Comparison of ENCODE assay signal across 19 mouse cellular contexts in genomic region chr13:113607371-113607770, GRCm38 (mm10). TPM values are rescaled to one million over a fixed set of nuclear protein-coding genes. Genes with fewer than 3 reads are reported as not detected.
DNase-seq lines count a peak whose midpoint lies in the region; ATAC-seq and TF ChIP-seq lines count a peak whose summit lies in the region.
"Had no signal": no experiment of that assay in that cellular context is flagged by ENCODE, and none has a peak within 500 bp of the region (broad histone marks: within the 10 kb centered on the region; RNA-seq: fewer than 3 reads in every experiment).

No protein-coding gene starts in this region.

- no peak overlapping the region for H3K4me3 ChIP-seq in gastrocnemius, adult 2 months
- H3K4me3 ChIP-seq in ES-Bruce4 (ENCODE audit: low read depth, low read length) = no peak overlapping the region
- H3K4me3 ChIP-seq: embryonic facial prominence, embryonic 10.5 days; forebrain, embryonic 10.5 days; heart, embryonic 12.5 days; intestine, embryonic 15.5 days had no signal

- TF ChIP-seq POLR2A in ES-Bruce4 (IDR thresholded peaks at IDR 0.05; ENCODE audit: insufficient read depth, low read length) = no peak

- no peaks in the 10 kb centered on the region for H3K36me3 ChIP-seq in ES-Bruce4 (ENCODE audit: control insufficient read depth, insufficient read depth, low read length, poor library complexity, severe bottlenecking)
- H3K36me3 ChIP-seq: intestine, embryonic 15.5 days had no signal

- peaks cover 8% of the 10 kb centered on the region for H3K4me1 ChIP-seq in ES-Bruce4 (ENCODE audit: control insufficient read depth, insufficient read depth, low read length)

- no peak for TF ChIP-seq CTCF in gastrocnemius, adult 2 months (IDR thresholded peaks at IDR 0.05)
- TF ChIP-seq CTCF in ES-Bruce4 (IDR thresholded peaks at IDR 0.05; ENCODE audit: low read depth, low read length) = no peak

- TF ChIP-seq EP300 in ES-Bruce4 (IDR thresholded peaks at IDR 0.05; ENCODE audit: insufficient read depth, low read depth, low read length) = no peak

- intact Hi-C loops in gastrocnemius, adult 2 months (cut with DNase I) = no loop called here
- intact Hi-C loops in gastrocnemius, postnatal 14 days (cut with DNase I; ENCODE audit: low total_unique reads) = no loop called here

- DNase-seq in gastrocnemius, adult 2 months = no peak
- no peak for DNase-seq in gastrocnemius, postnatal 14 days
- peak; percentile 57 for DNase-seq in CD4-positive, CD25-positive, alpha-beta regulatory T cell, adult 2 months (ENCODE audit: low read depth, low spot score)
- no peak for DNase-seq in urinary bladder, postnatal 25 days (ENCODE audit: low spot score)
- no peak for DNase-seq in urinary bladder, postnatal 4 days (ENCODE audit: low spot score in 2 of 2)
- DNase-seq: adrenal gland, adult 8-10 months; adrenal gland, postnatal 36 days; B cell, adult 2 months; gastrocnemius, postnatal 10 days had no signal

- peak overlapping the region; percentile 40 for H3K27ac ChIP-seq in gastrocnemius, adult 2 months
- H3K27ac ChIP-seq in ES-Bruce4 (ENCODE audit: insufficient read depth, low read length) = peak overlapping the region; percentile 85
- H3K27ac ChIP-seq: embryonic facial prominence, embryonic 10.5 days; forebrain, embryonic 10.5 days; hindbrain, postnatal 0 days; intestine, embryonic 15.5 days had no signal

- no peaks in the 10 kb centered on the region for H3K9me3 ChIP-seq in ES-Bruce4 (replicated peaks; ENCODE audit: control insufficient read depth, insufficient read depth, low read length, poor library complexity, severe bottlenecking)
- H3K9me3 ChIP-seq: embryonic facial prominence, embryonic 10.5 days; heart, embryonic 12.5 days; intestine, embryonic 15.5 days had no signal

- no peak overlapping the region for H3K9ac ChIP-seq in ES-Bruce4 (ENCODE audit: low read depth, poor library complexity, severe bottlenecking)
- H3K9ac ChIP-seq: heart, embryonic 12.5 days; intestine, embryonic 15.5 days had no signal

- ATAC-seq in inflammation-experienced regulatory T-cells, adult 6 months = peak; percentile 44
- ATAC-seq: forebrain, embryonic 14.5 days; hindbrain, postnatal 0 days; intestine, embryonic 15.5 days had no signal

- no peaks in the 10 kb centered on the region for H3K27me3 ChIP-seq in ES-Bruce4 (ENCODE audit: control insufficient read depth, insufficient read depth, low read length, poor library complexity, severe bottlenecking)
- H3K27me3 ChIP-seq: heart, embryonic 12.5 days; intestine, embryonic 15.5 days had no signal

RNA-seq across cellular contexts. Expression of gene Snx18, which starts 11.0 kb away (rescaled TPM):
- 10 to 100 TPM in 1 of 2 experiments, 1 to 10 TPM in 1; 9.2 to 13.6 TPM for total RNA-seq in gastrocnemius, adult 2 months (2021)
- total RNA-seq in gastrocnemius, postnatal 14 days (2021) = 10 to 100 TPM; 14.1 to 18.5 TPM
- polyA plus RNA-seq in ES-Bruce4 (2011; ENCODE audit: insufficient read depth, insufficient read length, low read depth, missing spikeins) = 36.7 and 42.4 TPM in 2 replicates
- 10 to 100 TPM; 10.7 to 12.2 (median 11.8) TPM for polyA plus RNA-seq in inflammation-experienced regulatory T-cells, adult 6 months (2017; shearing (Covaris generic))

RNA-seq across cellular contexts. Expression of gene Hspb3, which starts 56.1 kb away (rescaled TPM):
- total RNA-seq in gastrocnemius, adult 2 months (2021) = 10 to 100 TPM; 45.0 to 51.6 TPM
- 10 to 100 TPM; 58.1 to 83.0 TPM for total RNA-seq in gastrocnemius, postnatal 14 days (2021)
- polyA plus RNA-seq in ES-Bruce4 (2011; ENCODE audit: insufficient read depth, insufficient read length, low read depth, missing spikeins) = not detected in 2 replicates
- polyA plus RNA-seq in inflammation-experienced regulatory T-cells, adult 6 months (2017; shearing (Covaris generic)) = not detected
- total RNA-seq: adrenal gland, adult 8-10 months; adrenal gland, postnatal 36 days had no signal
- polyA plus RNA-seq: embryonic facial prominence, embryonic 10.5 days; forebrain, embryonic 10.5 days; forebrain, embryonic 14.5 days; gonadal fat pad, adult 2 months; hindbrain, embryonic 11.5 days; intestine, embryonic 15.5 days had no signal
